Mouse (Mus musculus) forebrain, postnatal 0 days (tissue): ENCODE results near the gene Otulin. TPM values are rescaled to one million over a fixed set of nuclear protein-coding genes. Genes with fewer than 3 reads are reported as not detected.

Experiments used
- ATAC-seq: fragments of 200-750 bp; cut with Nextera tagmentation; 2 replicates; pipeline ENCODE4 v1.8.0; 2017; ENCODE audit warnings: mild to moderate bottlenecking, moderate library complexity
- DNase-seq: peaks from one replicate; pipeline ENCODE4 v3.0.0-alpha.2; 2015
- H3K27ac ChIP-seq: fragments of 300-500 bp; sonication (generic); 2 replicates; pipeline ENCODE4 v1.5.1; 2014; ENCODE audit warnings: low read depth, mild to moderate bottlenecking, antibody characterized with exemption, low read length, moderate library complexity, mixed read lengths
- H3K27me3 ChIP-seq: fragments of 300-500 bp; sonication (generic); 2 replicates; pipeline ENCODE4 v1.6.1; 2014; ENCODE audit warnings: mild to moderate bottlenecking, low read length, mixed read lengths; ENCODE audit not compliant: insufficient read depth
- H3K36me3 ChIP-seq: fragments of 300-500 bp; sonication (generic); 2 replicates; pipeline ENCODE4 v1.6.1; 2014; ENCODE audit warnings: mild to moderate bottlenecking, moderate library complexity; ENCODE audit not compliant: insufficient read depth
- H3K4me1 ChIP-seq: fragments of 300-500 bp; sonication (generic); 2 replicates; pipeline ENCODE4 v1.6.1; 2014; ENCODE audit warnings: antibody characterized with exemption; ENCODE audit not compliant: insufficient read depth
- H3K4me2 ChIP-seq: fragments of 300-500 bp; sonication (generic); 2 replicates; pipeline ENCODE4 v1.6.1; 2014; ENCODE audit warnings: low read depth, mild to moderate bottlenecking, moderate library complexity
- H3K4me3 ChIP-seq: fragments of 300-500 bp; sonication (generic); 2 replicates; pipeline ENCODE4 v1.5.1; 2014; ENCODE audit warnings: low read depth, low read length, mixed read lengths
- H3K9ac ChIP-seq: fragments of 300-500 bp; sonication (generic); 2 replicates; pipeline ENCODE4 v1.6.1; 2014; ENCODE audit warnings: mild to moderate bottlenecking
- H3K9me3 ChIP-seq: fragments of 300-500 bp; sonication (generic); 2 replicates; pipeline ENCODE4 v1.6.1; 2016; ENCODE audit warnings: low read length
- CTCF ChIP-seq: sonication (generic); IDR thresholded peaks from 2 replicates; pipeline ENCODE4 v1.5.1; 2016; ENCODE audit warnings: antibody characterized with exemption, control low read depth, low read depth
- WGBS: fragments of 180-500 bp; shearing (Covaris S2); extraction: QIAGEN DNeasy Blood & Tissue Kit; methylation state at CpG from one replicate; pipeline ENCODE4 v1.1.7; 2014; 5-methylcytosine and 5-hydroxymethylcytosine counted together
- polyA plus RNA-seq: library from polyadenylated mRNA; unstranded; fragments of >200 nt; fragmentation: Nextera tagmentation; extraction: Ambion mirVana; gene quantifications from 2 replicates; pipeline ENCODE4 v1.2.1, GENCODE M21; 2015
- total RNA-seq: library from RNA; depleted of rRNA; stranded (reverse); fragments of >200 nt; gene quantifications from 2 replicates; pipeline ENCODE4 v1.2.3, GENCODE M21; 2014

Gene Otulin
- total and polyA plus RNA-seq, 2 experiments from 2014 or later = 25.1 to 27.4 TPM

DNA sequence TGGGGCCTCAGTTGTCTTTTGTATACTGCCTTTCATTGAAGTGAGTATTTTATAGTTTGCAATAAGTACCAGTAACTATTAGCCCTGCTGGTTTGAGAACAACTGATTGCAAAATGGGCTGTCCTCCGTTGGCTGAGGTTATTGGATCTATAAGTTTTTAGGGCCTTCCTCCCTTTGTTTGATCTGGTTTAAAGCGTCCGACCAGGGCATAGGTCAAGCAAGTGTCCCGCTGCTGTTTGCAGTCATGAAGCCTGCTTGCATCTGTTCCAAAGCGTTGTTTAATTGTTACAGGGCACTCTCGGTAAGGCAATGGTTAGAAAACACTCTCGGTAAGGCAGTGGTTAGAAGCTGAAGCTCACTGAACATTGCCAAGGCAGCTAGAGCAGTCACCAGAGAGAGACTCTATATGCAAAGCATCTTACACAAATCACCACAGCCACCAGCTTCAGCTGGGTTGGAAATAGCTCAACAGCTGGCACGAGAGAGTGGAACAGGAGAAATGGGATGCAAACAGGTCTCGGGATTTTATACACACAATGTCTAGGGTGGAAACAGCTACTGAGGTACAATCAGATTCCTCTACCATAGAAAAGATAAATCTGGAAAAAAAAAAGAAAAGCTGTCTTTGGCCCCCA lies 80.0 kb downstream of the Otulin start:
- TF ChIP-seq CTCF = no peak

DNA sequence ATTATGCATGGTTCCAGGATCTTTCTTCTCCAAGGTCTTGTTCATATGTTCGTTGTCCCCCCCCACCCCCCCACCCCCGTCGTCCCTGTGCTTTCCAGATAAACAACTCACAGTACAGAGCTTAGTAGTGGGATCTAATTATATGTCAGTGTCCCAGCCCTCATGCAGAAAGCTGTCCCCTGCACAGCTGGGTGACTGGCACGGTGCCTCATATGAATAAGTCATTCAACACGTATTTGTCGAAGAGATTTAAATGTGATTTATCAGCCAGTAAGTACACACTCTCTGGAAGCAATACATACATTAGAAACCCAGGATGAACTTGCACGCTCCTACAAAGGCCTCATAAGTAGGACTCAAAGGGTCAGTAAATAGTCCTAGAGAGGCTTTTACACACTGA lies 80.6 kb downstream of the Otulin start:
- no peak overlapping the region for H3K9ac ChIP-seq
- no peaks in the 10 kb centered on the region for H3K9me3 ChIP-seq
- H3K4me1 ChIP-seq = peaks cover 4% of the 10 kb centered on the region; the same call in 1 of the 2 replicates
- peak; percentile 56 for ATAC-seq
- TF ChIP-seq CTCF = no peak
- WGBS = 32% methylated on average over 7 of the region's 7 CpGs
- no peak overlapping the region for H3K4me3 ChIP-seq
- no peaks in the 10 kb centered on the region for H3K27me3 ChIP-seq
- H3K4me2 ChIP-seq = no peak overlapping the region
- DNase-seq = no peak
- peaks cover 4% of the 10 kb centered on the region; the same call in 1 of the 2 replicates for H3K36me3 ChIP-seq
- no peak overlapping the region for H3K27ac ChIP-seq

More for the DNA sequence above, 80.0 kb downstream of the Otulin start:
- Histone ChIP-seq H3K9ac (no peak overlapping the region), H3K4me2 (no peak overlapping the region), H3K36me3 (0 out of 2 replicates have a peak, but pooled peaks cover 4% of the 10 kb centered on the region), H3K27me3 (no peaks in the 10 kb centered on the region), H3K4me1 (peaks cover 4% of the 10 kb centered on the region; the same call in 1 of the 2 replicates), H3K4me3 (no peak overlapping the region), H3K9me3 (no peaks in the 10 kb centered on the region), H3K27ac (no peak overlapping the region)
- WGBS = 70% methylated on average over 9 of the region's 9 CpGs
- DNase-seq (no peak), ATAC-seq (no peak)

DNA sequence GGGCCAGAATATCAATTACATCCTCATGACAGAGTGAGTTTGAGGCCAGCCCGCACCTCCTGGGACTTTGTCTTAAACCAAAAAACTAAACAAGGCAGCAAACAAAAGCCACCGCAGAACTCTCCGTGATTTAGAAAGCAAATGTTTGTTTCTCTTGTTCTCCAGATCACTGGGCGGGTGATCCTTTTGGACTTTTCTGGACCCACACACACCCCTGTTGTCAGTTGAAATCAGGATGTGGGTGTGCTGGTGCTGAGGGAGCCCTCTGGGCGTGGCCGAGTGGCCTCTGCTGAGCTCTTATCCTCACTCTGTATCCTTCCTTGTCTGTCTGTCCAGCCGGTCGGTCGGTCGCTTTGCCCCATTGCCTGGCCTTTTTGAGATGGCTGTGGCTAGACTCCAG lies 81.4 kb downstream of the Otulin start:
- Histone ChIP-seq H3K27ac (no peak overlapping the region), H3K9ac (no peak overlapping the region), H3K4me1 (peaks cover 4% of the 10 kb centered on the region; the same call in 1 of the 2 replicates), H3K27me3 (no peaks in the 10 kb centered on the region), H3K4me3 (no peak overlapping the region), H3K9me3 (no peaks in the 10 kb centered on the region), H3K4me2 (no peak overlapping the region), H3K36me3 (no peaks in the 10 kb centered on the region; the same call in 1 of the 2 replicates)
- ATAC-seq = no peak
- 88% methylated on average over 10 of the region's 10 CpGs for WGBS
- TF ChIP-seq CTCF = no peak
- DNase-seq = no peak

DNA sequence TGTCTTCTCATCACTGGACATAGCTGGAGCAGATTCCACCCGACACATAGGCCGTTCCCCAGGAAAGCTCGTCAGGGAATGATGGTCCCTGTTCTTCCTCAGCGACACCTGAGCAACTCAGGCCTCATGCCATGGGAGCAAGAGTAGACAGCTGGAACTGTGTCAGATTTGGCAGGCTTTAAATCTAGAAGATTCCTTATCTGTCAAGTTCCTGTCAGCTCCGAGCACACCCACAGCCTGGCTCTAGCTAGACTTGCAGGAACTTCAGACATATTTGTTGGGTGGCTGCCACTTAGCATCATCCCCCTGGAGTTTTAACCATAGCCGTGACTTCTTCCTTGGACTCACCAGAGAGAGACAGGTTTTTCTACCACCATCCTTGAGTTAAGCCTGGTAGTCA lies 82.4 kb downstream of the Otulin start:
- ATAC-seq (no peak), DNase-seq (no peak)
- no peak overlapping the region for H3K4me3 ChIP-seq
- no peaks in the 10 kb centered on the region; the same call in 1 of the 2 replicates for H3K36me3 ChIP-seq
- no peak overlapping the region for H3K27ac ChIP-seq
- no peak overlapping the region for H3K9ac ChIP-seq
- peaks cover 4% of the 10 kb centered on the region; the same call in 1 of the 2 replicates for H3K4me1 ChIP-seq
- no peak for TF ChIP-seq CTCF
- 80% methylated on average over 6 of the region's 6 CpGs for WGBS
- no peaks in the 10 kb centered on the region for H3K9me3 ChIP-seq
- H3K4me2 ChIP-seq = no peak overlapping the region
- H3K27me3 ChIP-seq = no peaks in the 10 kb centered on the region

DNA sequence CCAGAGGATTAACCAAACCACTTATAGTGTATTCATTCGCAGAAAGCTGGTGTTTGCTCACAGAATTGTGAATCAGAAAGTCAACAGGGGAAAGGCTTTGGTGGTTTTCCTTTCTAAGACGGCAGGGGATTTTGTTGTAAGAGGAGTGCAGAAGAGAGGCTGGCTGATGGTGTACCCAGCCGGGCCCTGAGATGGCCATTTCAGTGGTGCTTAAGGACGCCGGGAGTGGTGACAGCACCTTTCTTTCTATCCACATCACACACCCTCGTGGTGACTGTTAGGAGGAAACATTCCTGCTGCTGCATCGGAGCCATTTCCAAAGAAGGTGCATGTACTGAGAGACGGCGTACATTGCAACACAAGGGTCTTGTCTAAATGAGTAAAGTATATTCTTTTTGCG lies 85.3 kb downstream of the Otulin start:
- Histone ChIP-seq H3K27ac (no peak overlapping the region), H3K4me3 (no peak overlapping the region), H3K9me3 (no peaks in the 10 kb centered on the region), H3K4me1 (peaks cover 4% of the 10 kb centered on the region; the same call in 1 of the 2 replicates), H3K9ac (no peak overlapping the region), H3K36me3 (no peaks in the 10 kb centered on the region; the same call in 1 of the 2 replicates), H3K4me2 (no peak overlapping the region), H3K27me3 (no peaks in the 10 kb centered on the region)
- no peak for DNase-seq
- TF ChIP-seq CTCF = no peak
- WGBS = 78% methylated on average over 10 of the region's 10 CpGs
- no peak for ATAC-seq

DNA sequence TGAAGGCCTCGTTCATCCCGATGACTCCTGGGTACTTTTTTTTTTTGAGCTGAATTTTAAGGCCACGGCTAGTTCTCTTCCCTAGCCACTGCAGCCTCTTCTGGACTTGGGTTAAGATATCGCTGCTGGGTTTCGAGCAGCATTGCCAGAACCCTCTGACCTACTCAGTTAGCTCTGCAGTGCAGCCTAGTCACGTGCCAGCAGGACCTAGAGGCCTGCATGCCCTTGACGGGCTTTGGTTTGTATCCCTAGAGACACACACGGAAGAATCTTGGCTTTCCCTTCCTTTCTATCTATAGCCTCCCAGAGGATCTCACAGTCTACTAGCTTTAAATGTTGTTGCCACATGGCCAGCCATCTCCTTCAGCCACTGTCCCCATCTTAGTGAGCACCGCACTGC lies 90.7 kb downstream of the Otulin start:
- Histone ChIP-seq H3K4me3 (no peak overlapping the region), H3K4me1 (no peaks in the 10 kb centered on the region), H3K27ac (no peak overlapping the region), H3K4me2 (no peak overlapping the region), H3K27me3 (no peaks in the 10 kb centered on the region), H3K9me3 (no peaks in the 10 kb centered on the region), H3K36me3 (no peaks in the 10 kb centered on the region), H3K9ac (no peak overlapping the region)
- WGBS = 82% methylated on average over 9 of the region's 9 CpGs
- ATAC-seq (no peak), DNase-seq (no peak)
- TF ChIP-seq CTCF = no peak

DNA sequence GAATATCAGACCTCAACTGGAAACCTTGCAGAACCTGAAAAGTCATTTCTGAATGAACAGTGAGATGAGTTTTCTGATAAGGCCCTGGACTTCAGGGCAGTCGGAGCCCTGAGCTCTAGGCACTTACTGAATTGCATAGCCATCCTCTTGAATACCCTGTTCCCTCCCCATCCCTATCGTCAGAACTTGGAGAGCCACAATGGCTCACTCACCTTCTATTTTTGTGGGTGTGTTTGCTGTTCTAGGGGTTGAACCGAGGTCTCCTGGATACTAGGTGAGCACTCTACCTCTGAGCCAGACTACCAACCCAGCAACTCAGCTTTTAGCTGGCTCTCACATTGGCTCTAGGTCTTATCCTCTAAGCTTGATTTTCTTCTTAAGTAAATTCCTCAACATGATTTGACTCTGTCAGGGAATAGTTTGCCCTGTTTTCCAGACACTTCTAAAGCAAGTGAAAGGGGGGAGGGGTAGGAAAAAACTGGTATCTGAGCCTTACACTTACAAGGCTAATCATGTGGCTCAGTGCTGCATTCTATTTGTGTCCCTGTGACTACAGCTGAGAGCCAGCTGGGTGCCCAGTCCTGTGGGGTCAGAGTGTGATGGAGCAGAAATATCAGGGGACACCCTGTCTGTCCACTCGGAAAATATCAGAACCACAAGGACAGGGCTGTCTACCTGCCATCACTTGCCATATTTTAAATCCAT lies 92.8 kb downstream of the Otulin start:
- no peak overlapping the region for H3K4me2 ChIP-seq
- DNase-seq (no peak), ATAC-seq (no peak)
- H3K27me3 ChIP-seq = no peaks in the 10 kb centered on the region
- H3K36me3 ChIP-seq = no peaks in the 10 kb centered on the region
- no peaks in the 10 kb centered on the region for H3K9me3 ChIP-seq
- TF ChIP-seq CTCF = no peak
- no peaks in the 10 kb centered on the region for H3K4me1 ChIP-seq
- H3K4me3 ChIP-seq = no peak overlapping the region
- no peak overlapping the region for H3K27ac ChIP-seq
- no peak overlapping the region for H3K9ac ChIP-seq
- 77% methylated on average over 4 of the region's 4 CpGs for WGBS
